Mouse (Mus musculus) gonadal fat pad, adult 2 months (tissue): ENCODE results near the gene Sec24a. TPM values are rescaled to one million over a fixed set of nuclear protein-coding genes. Genes with fewer than 3 reads are reported as not detected.
"Not testable (repeated sequence)": the region's sequence is repeated elsewhere in the genome, so short reads cannot be mapped to it uniquely, and the experiment has no call there.

ENCODE experiments used
- DNase-seq: peaks from one replicate; pipeline ENCODE4 v3.0.0-alpha.2; 2012; ENCODE audit warnings: low read depth
- polyA plus RNA-seq: library from polyadenylated mRNA; depleted of rRNA; stranded (reverse); fragments of >200 nt; gene quantifications from 2 replicates; pipeline ENCODE4 v1.2.3, GENCODE M21; 2012

The Sec24a gene
- polyA plus RNA-seq, 1 experiment: 12.9 TPM

DNA sequence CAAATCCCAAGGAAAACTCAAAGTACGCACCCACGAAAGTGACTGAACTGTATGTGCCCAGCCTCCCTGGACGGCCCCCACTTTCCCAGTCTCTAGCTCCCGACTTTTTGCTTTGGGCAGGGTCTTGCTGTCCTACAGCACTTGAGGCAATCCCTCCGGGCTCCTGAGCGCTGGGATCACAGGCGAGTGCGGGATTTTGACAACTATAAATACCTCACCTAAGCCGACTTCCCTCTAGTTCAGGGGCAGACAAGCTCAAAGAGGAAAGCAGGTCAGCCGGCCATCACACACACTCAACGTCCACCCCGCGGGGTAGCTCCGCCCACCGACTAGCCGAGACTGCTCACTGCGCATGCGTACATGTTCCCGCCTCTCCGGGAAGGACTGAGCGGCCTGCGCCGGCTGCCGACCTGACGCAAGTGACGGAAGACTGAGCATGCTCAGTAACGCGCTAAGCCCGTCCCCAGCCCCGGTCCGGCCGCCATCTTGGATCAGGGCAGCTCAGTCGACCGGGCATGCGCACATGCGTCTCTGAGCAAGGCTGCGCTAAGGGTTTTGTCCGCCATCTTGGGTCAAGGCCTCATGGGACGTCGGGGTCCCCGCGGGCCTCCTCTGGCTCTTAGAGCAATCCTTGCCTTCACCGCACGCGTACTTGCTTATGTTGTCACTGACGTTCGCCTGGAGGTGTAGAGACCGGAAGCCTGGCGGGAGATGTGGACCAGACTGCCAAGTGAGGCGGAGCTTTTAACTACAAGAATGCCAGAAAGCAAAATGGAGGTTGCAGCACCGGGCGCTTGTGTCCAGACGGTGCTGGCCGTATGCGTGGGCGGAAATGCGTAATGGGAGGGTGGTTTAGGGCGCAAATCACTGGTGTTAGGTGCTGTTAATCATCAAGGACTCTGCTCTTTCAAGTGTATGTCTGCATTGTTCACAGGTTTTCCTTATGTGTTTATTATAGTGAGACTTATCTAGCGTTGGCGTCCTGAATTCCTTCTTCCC is 74.8 kb downstream of the Sec24a start, which contains the start of gene 0610009B22Rik:
TSS of gene 0610009B22Rik (minus strand) at position 545 of the 999 bp plus-strand sequence.
- DNase-seq: peak; percentile 91

- DNase-seq: no peak
Observed at GRCm38 (mm10) chr11:51681976-51682374, 81.5 kb downstream of the Sec24a start.

GRCm38 (mm10) chr11:51681324-51681975 is 82.0 kb downstream of the Sec24a start:
- DNase-seq: no peak

- DNase-seq: no peak
Observed at GRCm38 (mm10) chr11:51679466-51679865, 84.0 kb downstream of the Sec24a start.

DNA sequence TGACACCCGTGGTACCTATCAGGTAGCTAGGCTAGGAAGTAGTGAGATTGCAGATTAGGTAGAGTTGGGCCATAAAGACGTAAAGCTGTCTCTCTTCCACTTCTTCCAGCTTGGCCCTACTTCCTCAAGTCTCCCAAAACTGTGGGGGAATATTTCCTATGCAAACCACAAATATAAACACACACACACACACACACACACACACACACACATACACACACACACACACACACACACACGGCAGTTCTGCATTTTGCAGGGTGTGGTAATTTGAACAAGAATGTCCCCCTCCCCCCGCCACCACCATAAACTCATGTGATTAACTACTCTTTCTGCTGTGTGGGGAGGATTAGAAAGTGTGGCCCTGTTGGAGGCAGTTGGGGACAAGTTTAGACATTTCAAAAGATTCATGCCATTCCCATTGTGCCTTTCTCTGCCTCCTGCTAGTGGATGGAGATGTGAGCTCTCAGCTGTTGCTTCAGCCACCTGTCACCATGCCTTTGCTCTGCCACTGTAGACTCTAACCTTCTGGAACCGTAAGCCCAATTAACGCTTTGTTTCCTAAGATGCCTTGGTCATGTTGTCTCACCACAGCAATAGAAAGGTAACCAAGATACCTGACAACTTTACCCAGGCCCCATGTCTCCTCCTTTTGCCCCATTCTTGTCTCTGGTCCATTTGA is 85.6 kb downstream of the Sec24a start:
- no peak for DNase-seq

DNA sequence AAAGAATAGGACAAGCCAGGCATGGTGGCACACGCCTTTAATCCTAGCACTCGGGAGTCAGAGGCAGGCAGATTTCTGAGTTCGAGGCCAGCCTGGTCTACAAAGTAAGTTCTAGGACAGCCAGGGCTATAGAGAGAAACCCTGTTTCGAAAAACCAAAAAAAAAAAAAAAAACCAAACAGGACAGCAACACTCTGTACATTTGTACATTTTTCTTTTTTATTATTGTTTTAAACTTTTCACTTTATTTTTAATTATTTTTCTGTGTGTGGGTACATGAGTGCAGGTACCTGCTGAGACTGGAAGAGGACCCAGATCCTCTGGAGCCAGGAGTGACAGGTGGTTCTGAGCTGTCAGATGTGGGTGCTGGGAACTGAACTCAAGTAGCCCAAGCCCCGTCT is 88.0 kb downstream of the Sec24a start:
- DNase-seq: no peak

DNA sequence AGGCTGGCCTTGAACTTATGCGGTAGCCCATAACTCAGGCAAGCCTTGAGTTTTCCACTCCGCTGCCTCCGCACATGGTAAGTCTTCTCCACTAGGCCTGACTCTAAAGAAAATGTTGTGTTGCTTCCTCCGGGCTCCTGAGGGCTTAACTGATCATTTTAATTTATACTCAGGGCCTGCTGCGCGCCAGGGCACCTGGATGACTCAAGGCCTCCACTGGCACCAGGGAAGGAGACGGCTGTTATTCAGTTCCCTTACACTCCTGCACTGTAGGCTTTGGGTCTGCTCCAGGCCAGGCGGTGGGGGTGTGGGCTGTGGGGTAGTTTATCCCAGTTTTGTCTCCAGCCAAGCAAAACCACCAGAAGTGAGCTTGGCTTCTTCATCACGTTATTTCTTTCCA is 90.1 kb downstream of the Sec24a start:
- DNase-seq: peak; percentile 88

DNA sequence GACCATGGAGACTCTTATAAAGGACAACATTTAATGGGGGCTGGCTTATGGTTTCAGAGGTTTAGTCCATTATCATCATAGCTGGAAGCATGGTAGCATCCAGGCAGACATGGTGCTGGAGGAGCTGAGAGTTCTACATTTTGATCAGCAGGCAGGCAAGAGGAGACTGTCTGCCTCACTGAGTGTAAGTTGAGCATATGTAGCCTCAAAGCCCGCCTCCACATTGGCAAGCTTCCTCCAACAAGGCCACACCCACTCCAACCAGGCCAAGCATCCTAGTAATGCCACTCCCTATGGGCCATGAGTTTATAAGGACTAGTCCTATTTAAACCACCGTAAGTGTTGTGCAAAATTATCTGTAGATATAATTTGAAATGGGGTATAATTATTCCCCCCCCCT is 92.1 kb downstream of the Sec24a start:
- DNase-seq: no peak

GRCm38 (mm10) chr11:51670846-51671245 is 92.6 kb downstream of the Sec24a start:
- DNase-seq: no peak

DNA sequence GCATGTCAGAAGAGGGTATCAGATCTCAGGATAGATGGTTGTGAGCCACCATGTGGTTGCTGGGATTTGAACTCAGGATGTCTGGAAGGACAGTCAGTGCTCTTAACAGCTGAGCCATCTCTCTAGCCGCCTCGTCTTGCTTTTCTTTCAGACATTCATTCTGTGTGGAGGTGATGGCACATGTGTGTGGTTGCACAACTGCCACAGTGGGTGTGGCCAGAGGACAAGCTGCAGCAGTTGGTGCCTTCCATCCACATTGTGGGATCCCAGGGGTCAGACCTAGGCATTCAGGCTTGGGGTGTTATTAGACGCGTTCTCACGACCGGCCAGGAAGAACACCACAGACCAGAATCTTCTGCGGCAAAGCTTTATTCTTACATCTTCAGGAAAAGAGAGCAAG is 98.7 kb downstream of the Sec24a start:
- not testable (repeated sequence) for DNase-seq

DNA sequence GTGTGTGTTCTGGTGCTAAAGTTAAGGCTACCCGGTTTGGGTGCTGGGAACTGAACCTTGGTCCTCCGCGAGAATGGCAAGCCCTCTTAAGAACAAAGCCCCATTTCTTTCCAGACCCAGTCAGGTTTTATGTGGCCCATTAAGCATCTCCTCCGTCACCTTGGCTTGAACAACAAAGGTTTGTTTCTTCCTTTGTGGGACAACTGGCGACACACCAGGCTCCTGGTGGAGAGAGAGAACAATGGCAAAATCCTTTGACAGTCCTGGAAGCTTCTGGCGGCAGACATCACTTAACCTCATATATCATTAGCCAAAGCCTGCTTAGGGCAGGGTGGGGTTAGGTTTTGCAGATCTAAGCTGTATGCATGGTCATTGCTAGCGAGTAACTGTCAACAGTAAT is 100.8 kb downstream of the Sec24a start:
- no peak for DNase-seq

DNA sequence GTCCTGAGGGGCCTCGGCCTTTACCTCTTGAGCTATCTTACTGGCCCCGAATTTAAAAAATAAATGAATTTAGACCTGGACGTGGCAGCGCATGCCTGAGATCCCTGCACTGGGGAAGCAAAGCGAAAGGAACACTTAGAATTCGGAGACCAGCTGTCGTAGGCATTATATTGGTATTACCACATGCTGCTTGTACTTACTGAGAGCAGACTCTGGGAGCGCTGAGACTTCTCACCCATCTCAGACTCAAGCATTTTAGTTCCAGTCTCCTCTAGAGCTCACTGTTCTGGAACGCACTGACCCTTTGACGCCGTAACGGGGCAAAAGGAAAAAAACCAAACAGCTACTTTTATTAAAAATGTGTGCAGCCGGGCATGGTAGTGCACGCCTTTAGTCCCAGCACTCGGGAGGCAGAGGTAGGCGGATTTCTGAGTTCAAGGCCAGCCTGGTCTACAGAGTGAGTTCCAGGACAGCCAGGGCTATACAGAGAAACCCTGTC is 101.5 kb downstream of the Sec24a start:
- no peak for DNase-seq

GRCm38 (mm10) chr11:51658705-51659104 is 104.7 kb downstream of the Sec24a start:
- DNase-seq: no peak

DNA sequence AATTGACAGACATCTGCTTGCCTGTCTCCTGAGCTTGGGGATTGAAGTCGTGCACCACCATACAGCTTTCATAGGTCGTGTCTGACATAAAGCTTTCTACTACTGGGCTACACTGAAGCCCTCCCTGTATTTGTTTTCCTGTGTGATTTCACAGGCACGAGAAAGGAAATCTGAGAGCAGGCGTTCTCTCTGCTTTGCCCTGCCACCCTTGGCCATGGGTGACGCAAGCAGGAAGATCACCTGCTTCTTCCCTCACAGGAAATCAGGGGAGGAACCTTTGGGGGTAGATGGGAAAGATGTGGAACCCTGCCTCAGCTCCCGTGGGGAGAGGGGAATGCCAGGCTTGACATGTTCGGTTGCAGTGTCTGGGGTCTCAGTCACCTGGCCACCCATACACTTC is 105.1 kb downstream of the Sec24a start:
- no peak for DNase-seq

GRCm38 (mm10) chr11:51656798-51657521 is 106.5 kb downstream of the Sec24a start:
- DNase-seq: no peak

DNA sequence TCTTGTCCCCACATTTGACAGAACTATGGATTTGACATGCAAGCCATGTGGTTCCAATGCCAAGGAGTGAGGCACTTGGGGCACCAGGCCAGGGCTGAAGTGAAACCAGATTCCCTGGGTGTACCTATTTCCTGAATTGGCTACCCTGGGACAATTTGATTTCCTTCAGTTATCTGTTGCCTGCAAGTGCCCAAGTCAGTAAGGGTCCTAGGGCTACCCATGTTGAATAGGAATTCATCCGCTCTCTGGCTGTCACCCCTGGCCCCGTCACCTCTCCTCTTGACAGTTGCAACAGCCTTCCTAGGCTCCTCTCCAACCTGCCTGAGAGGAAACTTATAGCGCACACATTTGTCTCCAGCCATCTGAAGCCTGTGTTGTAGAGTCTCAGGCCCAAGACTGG is 108.5 kb downstream of the Sec24a start:
- DNase-seq: no peak

DNA sequence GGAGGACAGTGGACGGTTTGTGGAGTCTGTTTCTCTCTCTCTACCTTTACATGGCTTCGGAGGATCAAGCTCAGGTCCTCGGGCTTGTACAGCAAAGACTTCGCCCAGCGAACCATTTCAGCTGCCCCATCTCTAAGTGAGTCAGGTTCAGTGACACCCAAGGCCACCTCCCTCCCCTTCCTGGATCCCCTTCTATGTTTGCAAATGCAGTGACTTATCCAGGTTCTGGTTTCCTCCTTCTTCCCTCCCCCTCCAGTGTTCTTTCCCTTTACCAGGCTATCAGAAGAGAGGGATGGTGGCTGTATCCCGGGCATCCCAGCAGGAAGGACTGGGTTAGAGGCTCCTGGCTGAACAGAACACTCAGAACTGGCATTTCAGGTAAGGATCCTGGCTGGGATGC is 109.7 kb downstream of the Sec24a start:
- no peak for DNase-seq

DNA sequence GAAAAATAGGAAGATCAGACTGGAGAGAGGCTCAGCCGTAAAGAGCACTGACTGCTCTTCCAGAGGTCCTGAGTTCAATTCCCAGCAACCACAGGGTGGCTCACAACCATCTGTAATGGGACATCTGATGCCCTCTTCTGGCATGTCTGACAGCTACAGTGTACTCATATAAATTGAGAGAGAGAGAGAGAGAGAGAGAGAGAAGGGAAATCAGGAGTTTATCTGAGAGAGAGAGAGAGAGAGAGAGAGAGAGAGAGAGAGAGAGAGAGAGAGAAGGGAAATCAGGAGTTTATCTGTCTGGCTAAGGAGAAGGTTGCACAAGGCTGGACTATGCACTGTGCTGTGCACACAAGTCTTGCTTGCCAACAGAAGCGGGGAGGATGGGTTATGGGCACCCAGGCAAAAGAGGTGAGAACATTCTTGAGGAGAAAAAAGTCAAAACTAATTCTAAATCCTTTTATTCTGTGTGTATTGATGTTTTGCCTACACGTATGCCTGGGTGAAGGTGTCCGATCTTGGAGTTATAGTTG is 110.5 kb downstream of the Sec24a start:
- no peak for DNase-seq

DNA sequence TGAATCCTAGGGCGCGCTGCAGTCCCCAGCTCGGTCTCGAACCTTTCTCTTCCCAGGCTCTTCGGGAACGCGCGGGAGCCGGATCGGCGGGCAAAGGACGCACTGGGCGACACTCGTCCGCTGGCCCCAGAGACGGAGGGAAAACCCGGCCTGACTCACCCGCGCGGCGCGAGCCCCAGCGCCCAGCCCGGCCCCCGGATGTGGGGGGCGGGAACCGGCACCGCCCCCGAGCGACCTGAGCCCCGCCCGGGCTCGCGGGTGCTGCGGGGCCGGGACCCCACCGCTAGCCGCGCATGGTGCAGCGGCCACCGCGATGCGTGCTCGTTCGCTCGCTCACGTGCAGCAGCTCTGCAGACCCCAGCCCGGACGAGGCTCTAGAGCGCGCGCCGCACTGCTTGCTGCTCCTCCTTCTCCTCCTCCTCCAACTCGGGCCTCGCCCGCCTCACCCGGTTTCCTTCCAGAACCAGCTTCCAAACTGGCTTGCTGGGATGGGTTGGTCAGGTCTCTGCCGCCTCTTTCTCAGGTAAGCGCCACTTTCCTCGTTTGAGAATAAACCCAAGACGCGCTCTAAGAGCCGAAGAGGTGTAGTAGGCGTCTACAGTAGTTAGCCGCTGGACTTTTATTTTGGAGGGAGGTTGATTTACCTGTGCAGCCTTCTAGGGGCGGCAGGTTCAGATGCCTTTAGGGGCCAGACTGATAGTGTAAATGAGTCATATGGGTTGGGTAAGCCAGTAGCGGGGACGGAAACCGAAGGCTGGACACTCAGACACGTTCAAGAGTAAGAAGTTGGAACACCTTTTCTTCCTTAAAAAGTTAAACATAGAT is 112.5 kb downstream of the Sec24a start, which contains the start of the genes N4bp3 and D930048N14Rik:
TSS of gene N4bp3 (minus strand) at position 152 of the 825 bp plus-strand sequence.
TSS of gene D930048N14Rik (plus strand) at position 264 of the 825 bp plus-strand sequence.
- no peak for DNase-seq

- DNase-seq: no peak
Observed at GRCm38 (mm10) chr11:51650261-51650660, 113.2 kb downstream of the Sec24a start.
